Mouse (Mus musculus) heart, embryonic 14.5 days (tissue): Measurements from ENCODE around the gene Safb. TPM values are rescaled to one million over a fixed set of nuclear protein-coding genes. Genes with fewer than 3 reads are reported as not detected.
A peak's percentile ranks its signal among the peaks of the same experiment; 100 is the strongest.

ENCODE experiments used
- ATAC-seq: fragments of 200-750 bp; cut with Nextera tagmentation; 2 replicates; pipeline ENCODE4 v1.8.0; 2017; ENCODE audit warnings: low read depth, moderate TSS enrichment; ENCODE audit not compliant: insufficient number of reproducible peaks, insufficient read depth, low FRiP score
- H3K27ac ChIP-seq, 2 experiments: fragments of 200-500 bp in 1 of 2; fragments of 300-500 bp in 1 of 2; sonication (generic) in 1 of 2; replicated peaks in 1 of 2; 2 replicates each; pipeline ENCODE4 v1.5.1; 2012 to 2014; ENCODE audit warnings: low read depth in 2 of 2, low read length in 2 of 2, control low read depth in 1 of 2, mild to moderate bottlenecking in 1 of 2, mixed read lengths in 1 of 2; ENCODE audit not compliant: control insufficient read depth in 1 of 2, insufficient read depth in 1 of 2
- H3K27me3 ChIP-seq: fragments of 300-500 bp; sonication (generic); 2 replicates; pipeline ENCODE4 v1.6.1; 2014; ENCODE audit warnings: mild to moderate bottlenecking, low read length, control low read depth; ENCODE audit not compliant: control insufficient read depth, insufficient read depth
- H3K36me3 ChIP-seq: fragments of 300-500 bp; sonication (generic); 2 replicates; pipeline ENCODE4 v1.6.1; 2014; ENCODE audit warnings: mild to moderate bottlenecking, control low read depth, low read length, mixed read lengths; ENCODE audit not compliant: control insufficient read depth, insufficient read depth
- H3K4me1 ChIP-seq, 2 experiments: fragments of 200-500 bp in 1 of 2; fragments of 300-500 bp in 1 of 2; sonication (generic) in 1 of 2; 2 replicates each; pipeline ENCODE4 v1.6.1; 2012 to 2014; ENCODE audit warnings: low read length in 2 of 2, control low read depth in 1 of 2, mixed read lengths in 1 of 2; ENCODE audit not compliant: control insufficient read depth in 2 of 2, insufficient read depth in 2 of 2
- H3K4me2 ChIP-seq: fragments of 300-500 bp; sonication (generic); 2 replicates; pipeline ENCODE4 v1.6.1; 2014; ENCODE audit warnings: mild to moderate bottlenecking, low read length
- H3K4me3 ChIP-seq, 2 experiments: fragments of 200-500 bp in 1 of 2; fragments of 300-500 bp in 1 of 2; sonication (generic) in 1 of 2; 2 replicates each; pipeline ENCODE4 v1.5.1; 2012 to 2014; ENCODE audit warnings: low read length in 2 of 2, mild to moderate bottlenecking in 2 of 2, control low read depth in 1 of 2, low read depth in 1 of 2, moderate library complexity in 1 of 2; ENCODE audit not compliant: control insufficient read depth in 1 of 2, insufficient read depth in 1 of 2
- H3K9ac ChIP-seq: fragments of 300-500 bp; sonication (generic); 2 replicates; pipeline ENCODE4 v1.6.1; 2014; ENCODE audit warnings: mild to moderate bottlenecking, low read length
- H3K9me3 ChIP-seq: fragments of 300-500 bp; sonication (generic); 2 replicates; pipeline ENCODE4 v1.6.1; 2016; ENCODE audit warnings: low read length, control low read depth; ENCODE audit not compliant: control insufficient read depth
- whole genome bisulfite sequencing: fragments of 180-500 bp; shearing (Covaris S2); extraction: QIAGEN DNeasy Blood & Tissue Kit; methylation state at CpG from one replicate; pipeline ENCODE4 v1.1.7; 2014; 5-methylcytosine and 5-hydroxymethylcytosine counted together
- polyA plus RNA-seq: library from polyadenylated mRNA; unstranded; fragments of >200 nt; fragmentation: Nextera tagmentation; extraction: Ambion mirVana; gene quantifications from 2 replicates; pipeline ENCODE4 v1.2.1, GENCODE M21; 2014

Gene Safb
- polyA plus RNA-seq, 1 experiment from 2014 or later = 52.9 TPM

- H3K4me1 ChIP-seq = peaks cover 2 to 5% of the 10 kb centered on the region in 2 experiments; a peak in 2 of 4 replicates
- no peaks in the 10 kb centered on the region for H3K36me3 ChIP-seq
- WGBS = 69% methylated on average over 7 of the region's 7 CpGs
- H3K9me3 ChIP-seq = no peaks in the 10 kb centered on the region
- ATAC-seq = no peak
- no peak overlapping the region for H3K9ac ChIP-seq
- H3K27ac ChIP-seq = no peak overlapping the region
- H3K27me3 ChIP-seq = no peaks in the 10 kb centered on the region
- no peak overlapping the region for H3K4me3 ChIP-seq
- no peak overlapping the region for H3K4me2 ChIP-seq
Observed at GRCm38 (mm10) chr17:56544699-56545387, 39.8 kb upstream of the Safb start.

GRCm38 (mm10) chr17:56545945-56546344, 38.7 kb upstream of the Safb start:
- Histone ChIP-seq H3K4me3 (no peak overlapping the region), H3K9ac (no peak overlapping the region), H3K27ac (no peak overlapping the region), H3K4me2 (no peak overlapping the region), H3K36me3 (no peaks in the 10 kb centered on the region), H3K27me3 (no peaks in the 10 kb centered on the region), H3K9me3 (no peaks in the 10 kb centered on the region), H3K4me1 (peaks cover 2 to 5% of the 10 kb centered on the region in 2 experiments; a peak in 2 of 4 replicates)
- WGBS = 70% methylated on average over 1 of the region's 1 CpGs
- ATAC-seq = no peak

GRCm38 (mm10) chr17:56546576-56546975, 38.0 kb upstream of the Safb start:
- Histone ChIP-seq H3K9ac (no peak overlapping the region), H3K4me3 (no peak overlapping the region), H3K27ac (no peak overlapping the region), H3K36me3 (no peaks in the 10 kb centered on the region), H3K4me2 (no peak overlapping the region), H3K9me3 (no peaks in the 10 kb centered on the region), H3K4me1 (peaks cover 2 to 5% of the 10 kb centered on the region in 2 experiments; a peak in 2 of 4 replicates), H3K27me3 (no peaks in the 10 kb centered on the region)
- ATAC-seq = no peak
- 83% methylated on average over 5 of the region's 5 CpGs for WGBS

GRCm38 (mm10) chr17:56547116-56547845, 37.3 kb upstream of the Safb start:
- Histone ChIP-seq H3K4me2 (no peak overlapping the region), H3K9ac (no peak overlapping the region), H3K9me3 (no peaks in the 10 kb centered on the region), H3K4me3 (no peak overlapping the region), H3K36me3 (no peaks in the 10 kb centered on the region), H3K27me3 (no peaks in the 10 kb centered on the region), H3K27ac (no peak overlapping the region), H3K4me1 (peaks cover 2 to 5% of the 10 kb centered on the region in 2 experiments; a peak in 2 of 4 replicates)
- WGBS = 56% methylated on average over 17 of the region's 17 CpGs
- no peak for ATAC-seq

- ATAC-seq = peak; percentile 11
- WGBS = 73% methylated on average over 9 of the region's 9 CpGs
Observed at GRCm38 (mm10) chr17:56547846-56548604, 36.6 kb upstream of the Safb start.

GRCm38 (mm10) chr17:56548605-56549105, 36.0 kb upstream of the Safb start:
- WGBS = 64% methylated on average over 4 of the region's 4 CpGs
- no peak for ATAC-seq

More at GRCm38 (mm10) chr17:56547846-56548604, 36.6 kb upstream of the Safb start:
- Histone ChIP-seq H3K4me3 (no peak overlapping the region), H3K27me3 (no peaks in the 10 kb centered on the region), H3K4me1 (peaks cover 2 to 5% of the 10 kb centered on the region in 2 experiments; a peak in 2 of 4 replicates), H3K27ac (no peak overlapping the region), H3K36me3 (no peaks in the 10 kb centered on the region), H3K9me3 (no peaks in the 10 kb centered on the region), H3K4me2 (no peak overlapping the region), H3K9ac (no peak overlapping the region)

GRCm38 (mm10) chr17:56550784-56551475, 33.7 kb upstream of the Safb start:
- no peak for ATAC-seq
- 75% methylated on average over 12 of the region's 12 CpGs for WGBS
- H3K9me3 ChIP-seq = no peaks in the 10 kb centered on the region
- no peaks in the 10 kb centered on the region for H3K27me3 ChIP-seq
- H3K4me3 ChIP-seq = no peak overlapping the region
- no peak overlapping the region for H3K27ac ChIP-seq
- H3K4me1 ChIP-seq = peaks cover 2 to 5% of the 10 kb centered on the region in 2 experiments; a peak in 2 of 4 replicates
- no peak overlapping the region for H3K4me2 ChIP-seq
- no peak overlapping the region for H3K9ac ChIP-seq
- H3K36me3 ChIP-seq = no peaks in the 10 kb centered on the region

More at GRCm38 (mm10) chr17:56548605-56549105, 36.0 kb upstream of the Safb start:
- Histone ChIP-seq H3K4me1 (peaks cover 2 to 5% of the 10 kb centered on the region in 2 experiments; a peak in 2 of 4 replicates), H3K9me3 (no peaks in the 10 kb centered on the region), H3K4me3 (no peak overlapping the region), H3K27ac (no peak overlapping the region), H3K27me3 (no peaks in the 10 kb centered on the region), H3K4me2 (no peak overlapping the region), H3K9ac (no peak overlapping the region), H3K36me3 (no peaks in the 10 kb centered on the region)
